Mouse (Mus musculus): Measurements from ENCODE around the gene Ndufa8. TPM values are rescaled to one million over a fixed set of nuclear protein-coding genes. Genes with fewer than 3 reads are reported as not detected.

Ndufa8 gene
- polyA plus RNA-seq, 1 experiment from 2014 or later, result 374 TPM

DNA sequence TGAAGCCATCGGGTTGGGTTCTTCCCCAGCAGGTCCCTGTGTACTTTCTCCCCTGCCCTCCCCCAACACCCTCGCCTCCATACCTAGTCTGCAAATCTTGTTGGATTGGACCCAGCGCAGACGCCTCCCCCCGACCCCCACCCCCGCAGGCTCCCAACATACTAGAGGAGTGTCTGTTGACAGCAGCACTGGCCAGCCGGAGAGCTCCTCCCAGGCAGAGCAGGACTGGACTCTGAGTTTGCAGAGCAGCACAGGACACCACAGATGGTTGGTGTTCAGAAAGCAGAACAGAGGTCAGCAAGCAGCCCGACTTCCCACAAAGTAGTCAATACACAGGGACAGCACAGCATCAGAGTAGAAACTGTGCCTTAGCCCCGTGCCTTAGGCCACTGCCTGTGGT lies 32.2 kb upstream of the Ndufa8 start:
- Histone ChIP-seq H3K36me3 (no peaks in the 10 kb centered on the region), H3K4me2 (no peak overlapping the region), H3K4me1 (peaks cover 12% of the 10 kb centered on the region), H3K27me3 (replicated peaks) (peaks cover 8% of the 10 kb centered on the region), H3K9me3 (replicated peaks) (no peaks in the 10 kb centered on the region), H3K4me3 (replicated peaks) (no peak overlapping the region), H3K27ac (replicated peaks) (no peak overlapping the region), H3K9ac (replicated peaks) (no peak overlapping the region)
- WGBS, result 45% methylated on average over 9 of the region's 9 CpGs
- ATAC-seq (ENCODE audit: low FRiP score), result no peak

DNA sequence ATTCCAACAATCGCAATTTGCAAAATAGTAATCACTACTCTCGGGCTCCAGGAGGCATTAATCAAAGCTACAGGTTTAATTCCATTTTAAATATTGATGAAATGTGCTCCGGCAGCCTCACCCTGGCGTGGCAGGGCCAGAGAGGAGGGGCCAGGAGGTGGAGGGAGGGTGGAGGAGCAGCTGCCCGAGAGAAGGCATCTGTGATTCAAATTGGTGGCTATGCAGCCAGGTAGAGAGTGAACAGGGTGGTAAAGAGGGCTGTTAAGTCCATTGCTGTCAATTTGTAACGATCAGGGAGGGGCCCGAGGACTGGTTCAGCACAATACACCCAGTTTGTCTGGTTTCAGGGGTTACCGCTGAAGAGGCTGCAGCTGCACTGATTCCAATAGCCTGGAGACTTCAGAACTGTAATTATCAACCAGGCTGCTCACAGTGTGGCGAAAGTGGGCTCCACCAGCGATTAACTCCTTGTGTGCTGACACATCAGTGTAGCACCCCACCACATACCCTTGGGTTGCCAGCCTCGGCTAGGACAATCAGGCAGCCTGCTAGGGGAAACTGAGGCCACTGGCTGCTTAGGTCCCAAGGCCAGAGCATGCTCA lies 28.1 kb upstream of the Ndufa8 start:
- no peaks in the 10 kb centered on the region for H3K9me3 ChIP-seq (replicated peaks)
- H3K9ac ChIP-seq (replicated peaks), result peak overlapping the region; percentile 17; the same call in 1 of the 2 replicates
- no peaks in the 10 kb centered on the region for H3K36me3 ChIP-seq
- H3K4me3 ChIP-seq (replicated peaks), result peak overlapping the region; percentile 21
- H3K4me1 ChIP-seq, result peaks cover 12% of the 10 kb centered on the region
- ATAC-seq (ENCODE audit: low FRiP score), result no peak; the same call in 1 of the 2 replicates
- 12% methylated on average over 11 of the region's 11 CpGs for WGBS
- H3K27me3 ChIP-seq (replicated peaks), result no peaks in the 10 kb centered on the region
- no peak overlapping the region for H3K27ac ChIP-seq (replicated peaks)
- H3K4me2 ChIP-seq, result peak overlapping the region; percentile 53

DNA sequence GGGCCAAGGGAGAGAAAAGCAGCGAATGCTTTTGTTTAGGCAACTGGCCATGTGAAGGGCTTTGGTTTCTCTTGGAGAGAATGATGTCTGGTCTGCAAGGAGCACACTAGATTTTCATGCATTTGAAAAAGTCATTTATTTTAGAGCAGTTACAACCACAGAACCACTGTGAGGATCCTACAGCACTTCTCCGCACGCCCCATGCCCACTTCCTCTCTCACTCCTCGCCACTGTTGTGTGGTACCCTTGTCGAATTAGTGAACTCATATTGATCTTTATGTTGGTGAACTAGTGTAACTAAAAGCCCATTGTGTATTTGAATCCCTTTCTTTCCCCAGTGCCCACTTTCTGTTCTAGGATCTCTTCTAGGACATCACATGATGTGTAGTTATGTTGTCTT lies 26.0 kb upstream of the Ndufa8 start:
- H3K4me3 ChIP-seq (replicated peaks), result no peak overlapping the region
- H3K36me3 ChIP-seq, result no peaks in the 10 kb centered on the region
- H3K4me1 ChIP-seq, result peaks cover 12% of the 10 kb centered on the region
- H3K27ac ChIP-seq (replicated peaks), result no peak overlapping the region
- no peak overlapping the region for H3K4me2 ChIP-seq
- WGBS, result 92% methylated on average over 5 of the region's 5 CpGs
- no peak overlapping the region for H3K9ac ChIP-seq (replicated peaks)
- H3K9me3 ChIP-seq (replicated peaks), result no peaks in the 10 kb centered on the region
- ATAC-seq (ENCODE audit: low FRiP score), result no peak
- no peaks in the 10 kb centered on the region for H3K27me3 ChIP-seq (replicated peaks)

DNA sequence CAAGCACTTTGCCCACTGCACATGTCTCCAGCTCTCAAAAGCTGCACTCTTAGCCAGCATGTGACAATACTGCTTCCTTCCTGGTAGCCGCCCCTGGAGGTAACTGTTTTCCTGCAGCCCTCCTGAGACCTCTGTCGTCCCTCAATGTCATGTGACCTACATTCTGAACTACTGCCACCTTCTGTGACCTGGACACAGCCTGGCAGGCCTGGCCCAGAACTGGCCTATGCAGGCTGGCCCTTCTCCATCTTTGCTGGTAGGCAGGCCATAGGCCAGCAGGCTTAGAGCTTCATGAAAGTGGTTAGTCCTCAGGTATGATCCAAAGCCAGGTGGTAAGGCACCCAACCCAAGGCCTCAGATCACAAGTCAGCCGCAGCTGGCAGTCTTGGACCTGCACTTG lies 24.6 kb upstream of the Ndufa8 start:
- no peak overlapping the region for H3K4me3 ChIP-seq (replicated peaks)
- no peak for ATAC-seq (ENCODE audit: low FRiP score)
- 58% methylated on average over 3 of the region's 3 CpGs for WGBS
- H3K9ac ChIP-seq (replicated peaks), result no peak overlapping the region
- no peaks in the 10 kb centered on the region for H3K9me3 ChIP-seq (replicated peaks)
- H3K4me2 ChIP-seq, result no peak overlapping the region
- H3K4me1 ChIP-seq, result peaks cover 12% of the 10 kb centered on the region
- H3K36me3 ChIP-seq, result no peaks in the 10 kb centered on the region
- H3K27me3 ChIP-seq (replicated peaks), result no peaks in the 10 kb centered on the region
- H3K27ac ChIP-seq (replicated peaks), result no peak overlapping the region

DNA sequence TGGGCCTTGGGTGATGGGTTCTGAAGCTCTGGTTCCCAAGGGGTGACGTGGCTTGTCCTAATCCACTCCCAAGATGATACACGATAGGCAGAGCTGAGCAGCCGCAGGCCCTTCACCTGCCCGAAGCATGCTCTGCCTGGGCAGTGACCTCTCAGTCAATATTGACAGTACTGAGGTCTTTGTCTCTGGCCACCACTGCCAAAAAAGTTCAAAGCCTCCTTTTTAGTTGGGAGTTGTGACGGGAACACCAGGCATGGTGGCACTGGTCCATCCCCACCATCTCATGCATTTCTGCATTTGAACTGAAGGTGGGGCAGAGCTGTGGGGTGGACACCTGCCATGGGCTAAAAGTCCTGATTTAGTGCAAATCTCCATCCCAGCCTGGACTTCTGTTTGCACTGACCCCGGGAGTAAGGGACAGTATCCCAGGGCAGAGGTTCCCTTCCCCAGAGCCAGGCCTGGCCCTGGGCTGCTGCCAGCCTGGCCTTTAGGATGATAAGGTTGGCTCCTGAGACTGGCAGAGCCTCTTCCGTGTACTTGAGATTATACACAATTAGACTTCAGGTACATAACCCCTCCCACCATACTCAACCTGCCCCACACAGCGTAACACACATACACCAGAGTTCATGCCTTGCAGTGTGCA lies 22.6 kb upstream of the Ndufa8 start:
- Histone ChIP-seq H3K4me3 (replicated peaks) (no peak overlapping the region), H3K9me3 (replicated peaks) (no peaks in the 10 kb centered on the region), H3K4me1 (peaks cover under 1% of the 10 kb centered on the region; the same call in 1 of the 2 replicates), H3K27ac (replicated peaks) (no peak overlapping the region), H3K9ac (replicated peaks) (no peak overlapping the region), H3K27me3 (replicated peaks) (0 out of 2 replicates have a peak, but pooled peaks cover 3% of the 10 kb centered on the region), H3K36me3 (no peaks in the 10 kb centered on the region), H3K4me2 (no peak overlapping the region)
- WGBS, result 80% methylated on average over 8 of the region's 8 CpGs
- no peak for ATAC-seq (ENCODE audit: low FRiP score)

DNA sequence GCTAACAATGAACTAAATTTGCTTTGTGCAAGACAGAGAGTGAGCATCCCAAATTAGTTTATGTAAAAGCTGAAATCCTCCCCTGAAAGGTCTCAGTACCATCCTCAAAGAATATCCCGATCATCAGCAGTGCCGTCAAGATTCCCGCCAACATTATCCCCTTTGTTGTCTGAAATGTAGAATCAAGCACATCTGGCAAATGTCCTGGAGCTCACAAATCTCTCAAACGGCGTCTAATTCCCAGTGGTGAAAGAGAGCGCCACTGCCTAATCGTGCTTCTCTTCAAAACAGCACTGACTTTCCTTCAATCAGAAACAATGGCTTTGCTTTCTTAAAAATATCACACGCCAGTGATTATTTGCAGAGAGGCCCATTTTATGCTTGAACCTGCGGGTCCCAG lies 17.9 kb upstream of the Ndufa8 start:
- Histone ChIP-seq H3K9me3 (replicated peaks) (no peaks in the 10 kb centered on the region), H3K27ac (replicated peaks) (no peak overlapping the region), H3K27me3 (replicated peaks) (0 out of 2 replicates have a peak, but pooled peaks cover 3% of the 10 kb centered on the region), H3K9ac (replicated peaks) (no peak overlapping the region), H3K36me3 (no peaks in the 10 kb centered on the region), H3K4me3 (replicated peaks) (no peak overlapping the region), H3K4me2 (no peak overlapping the region), H3K4me1 (no peaks in the 10 kb centered on the region)
- WGBS, result 23% methylated on average over 9 of the region's 9 CpGs
- ATAC-seq (ENCODE audit: low FRiP score), result no peak

DNA sequence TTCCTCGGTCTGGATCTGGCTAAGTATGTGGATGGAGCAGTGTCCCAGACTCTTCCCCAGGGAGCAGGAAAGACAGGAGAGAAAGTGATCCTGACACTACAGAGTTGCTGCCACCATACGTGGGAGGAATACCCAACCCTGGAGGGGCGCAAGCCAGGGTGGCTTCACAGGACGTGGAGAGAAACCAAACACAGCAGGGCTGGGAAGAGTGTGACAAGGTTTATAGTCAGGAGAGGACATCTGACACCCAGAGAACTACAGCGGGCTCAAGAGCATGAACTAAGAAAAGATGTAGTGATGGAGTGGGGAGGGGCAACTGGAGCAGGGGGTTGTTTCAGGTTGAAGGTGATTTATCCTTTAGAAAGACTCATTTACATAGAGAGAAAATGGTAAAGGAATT lies 12.2 kb upstream of the Ndufa8 start:
- Histone ChIP-seq H3K9ac (replicated peaks) (no peak overlapping the region), H3K4me1 (no peaks in the 10 kb centered on the region), H3K9me3 (replicated peaks) (no peaks in the 10 kb centered on the region), H3K4me3 (replicated peaks) (no peak overlapping the region), H3K4me2 (no peak overlapping the region), H3K27ac (replicated peaks) (no peak overlapping the region), H3K27me3 (replicated peaks) (no peaks in the 10 kb centered on the region), H3K36me3 (no peaks in the 10 kb centered on the region)
- no peak for ATAC-seq (ENCODE audit: low FRiP score)
- 62% methylated on average over 5 of the region's 5 CpGs for WGBS

DNA sequence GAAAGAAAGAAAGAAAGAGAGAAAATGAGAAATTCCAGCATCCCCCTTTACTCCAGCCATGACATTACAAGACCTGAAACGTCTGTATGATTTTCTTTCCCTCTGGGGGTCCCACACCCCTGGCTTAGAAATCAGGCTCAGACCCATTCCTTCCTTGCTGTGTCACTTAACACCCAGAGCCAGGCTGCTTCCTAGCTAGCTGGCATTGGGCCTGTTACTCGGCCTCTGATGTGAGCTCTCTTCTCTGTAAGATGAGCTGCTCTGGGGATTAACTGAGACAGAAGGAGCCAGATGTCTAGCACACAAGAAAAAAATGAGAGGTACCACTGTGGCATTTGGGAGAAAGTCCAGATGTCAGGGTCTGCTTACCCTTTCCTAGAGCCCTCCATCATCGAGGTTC lies 7.0 kb upstream of the Ndufa8 start:
- Histone ChIP-seq H3K27ac (replicated peaks) (no peak overlapping the region), H3K9me3 (replicated peaks) (no peaks in the 10 kb centered on the region), H3K4me1 (no peaks in the 10 kb centered on the region), H3K9ac (replicated peaks) (no peak overlapping the region), H3K4me2 (no peak overlapping the region), H3K4me3 (replicated peaks) (no peak overlapping the region), H3K36me3 (no peaks in the 10 kb centered on the region), H3K27me3 (replicated peaks) (no peaks in the 10 kb centered on the region)
- WGBS, result 59% methylated on average over 3 of the region's 3 CpGs
- ATAC-seq (ENCODE audit: low FRiP score), result no peak

DNA sequence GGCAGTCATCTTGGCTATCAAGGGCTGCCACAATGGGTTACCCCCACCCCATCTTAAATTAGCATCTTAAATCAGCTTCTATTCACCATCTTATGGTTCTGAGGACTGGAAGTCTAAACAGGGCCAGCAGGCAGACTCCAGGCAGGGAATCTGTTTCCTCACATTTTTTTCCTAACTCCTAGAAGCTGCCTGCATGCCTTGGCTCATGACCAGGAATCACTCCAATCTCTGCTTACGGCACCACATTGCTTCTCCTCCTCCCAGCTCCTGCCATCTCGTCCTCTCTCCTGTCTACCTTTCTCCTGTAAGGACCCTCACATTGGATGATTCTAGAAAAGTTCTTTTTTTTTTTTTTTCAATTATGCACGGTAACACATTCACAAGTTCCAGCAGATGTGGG lies 4.0 kb upstream of the Ndufa8 start:
- Histone ChIP-seq H3K27ac (replicated peaks) (no peak overlapping the region), H3K9me3 (replicated peaks) (no peaks in the 10 kb centered on the region), H3K27me3 (replicated peaks) (no peaks in the 10 kb centered on the region), H3K4me1 (peaks cover 8% of the 10 kb centered on the region), H3K36me3 (no peaks in the 10 kb centered on the region), H3K9ac (replicated peaks) (no peak overlapping the region), H3K4me2 (no peak overlapping the region), H3K4me3 (replicated peaks) (no peak overlapping the region)
- ATAC-seq (ENCODE audit: low FRiP score), result no peak
- 67% methylated on average over 3 of the region's 3 CpGs for WGBS

DNA sequence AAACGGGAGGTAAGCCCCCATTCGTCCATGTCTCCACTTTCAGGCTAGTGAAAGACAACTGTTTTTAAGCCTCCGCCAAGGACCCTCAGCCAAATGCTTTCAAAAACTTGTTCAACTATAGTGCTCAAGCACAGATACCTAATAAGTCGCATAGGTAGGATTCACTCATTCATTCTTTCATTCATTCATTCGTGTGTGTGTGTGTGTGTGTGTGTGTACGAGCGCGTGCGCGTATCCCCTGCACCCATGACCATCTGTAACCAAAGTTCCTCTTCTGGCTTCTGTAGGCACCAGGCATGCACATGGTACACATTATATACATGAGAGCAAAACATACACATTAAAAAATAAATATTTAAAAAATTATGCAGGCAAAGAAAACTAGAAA lies 355 bp upstream of the Ndufa8 start:
- Histone ChIP-seq H3K4me1 (peaks cover 32% of the 10 kb centered on the region), H3K4me3 (replicated peaks) (peak overlapping the region; percentile 67), H3K27me3 (replicated peaks) (no peaks in the 10 kb centered on the region), H3K36me3 (no peaks in the 10 kb centered on the region; the same call in 1 of the 2 replicates), H3K4me2 (peak overlapping the region; percentile 75), H3K27ac (replicated peaks) (no peak overlapping the region), H3K9me3 (replicated peaks) (no peaks in the 10 kb centered on the region), H3K9ac (replicated peaks) (no peak overlapping the region)
- peak; percentile 40 for ATAC-seq (ENCODE audit: low FRiP score)
- WGBS, result 45% methylated on average over 10 of the region's 10 CpGs

DNA sequence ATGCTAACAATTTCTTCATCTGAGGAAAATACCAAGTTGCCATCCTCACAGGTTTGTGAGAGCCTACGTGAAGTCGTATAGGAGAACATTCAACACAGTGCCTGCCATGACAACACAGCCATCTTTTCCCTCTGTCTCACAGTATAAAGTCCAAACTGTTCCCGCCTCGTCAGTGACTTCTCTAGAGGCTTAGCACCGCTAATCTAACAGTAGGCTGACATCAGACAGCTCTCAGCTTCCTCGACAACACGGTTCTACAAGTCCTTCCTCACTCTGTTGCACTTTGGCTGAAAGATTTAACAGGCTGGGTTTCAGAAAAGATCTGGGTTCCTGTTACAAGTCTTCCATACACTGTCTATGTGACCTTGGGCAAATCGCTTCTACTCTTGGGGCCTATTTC lies 1.0 kb downstream of the Ndufa8 start:
- no peak overlapping the region for H3K27ac ChIP-seq (replicated peaks)
- 85% methylated on average over 8 of the region's 8 CpGs for WGBS

DNA sequence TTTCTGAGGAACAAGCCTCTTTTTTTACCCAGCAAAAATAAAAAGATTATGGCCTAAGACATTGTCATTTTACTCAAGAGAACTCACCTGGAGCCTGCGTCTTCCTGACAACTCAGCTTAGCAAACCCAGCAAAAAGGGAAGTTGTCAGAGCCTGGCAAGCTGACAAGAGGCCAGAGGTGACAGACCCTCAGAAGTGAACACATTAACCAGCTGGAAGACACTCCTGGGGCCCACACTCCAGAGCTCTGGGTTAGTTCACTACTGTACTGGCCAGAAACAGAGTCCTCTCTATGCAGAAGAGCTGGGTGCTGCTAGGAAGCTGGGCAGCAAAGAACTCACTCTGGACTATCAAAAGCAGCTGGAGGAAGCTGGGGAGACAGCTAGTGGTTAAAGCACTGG lies 8.3 kb downstream of the Ndufa8 start:
- H3K27ac ChIP-seq (replicated peaks), result no peak overlapping the region
- H3K4me1 ChIP-seq, result 0 out of 2 replicates have a peak, but pooled peaks cover 8% of the 10 kb centered on the region
- no peaks in the 10 kb centered on the region for H3K27me3 ChIP-seq (replicated peaks)
- H3K36me3 ChIP-seq, result peaks cover 47% of the 10 kb centered on the region
- WGBS, result 100% methylated on average over 1 of the region's 1 CpGs
- no peak overlapping the region for H3K4me2 ChIP-seq
- H3K9ac ChIP-seq (replicated peaks), result no peak overlapping the region
- no peak overlapping the region for H3K4me3 ChIP-seq (replicated peaks)
- no peak for ATAC-seq (ENCODE audit: low FRiP score)
- H3K9me3 ChIP-seq (replicated peaks), result no peaks in the 10 kb centered on the region

More for the DNA sequence above, 1.0 kb downstream of the Ndufa8 start:
- Histone ChIP-seq H3K4me3 (replicated peaks) (peak overlapping the region; percentile 67), H3K4me2 (peak overlapping the region; percentile 75), H3K36me3 (peaks cover 9% of the 10 kb centered on the region), H3K9ac (replicated peaks) (peak overlapping the region; percentile 89), H3K9me3 (replicated peaks) (no peaks in the 10 kb centered on the region), H3K4me1 (peaks cover 32% of the 10 kb centered on the region), H3K27me3 (replicated peaks) (no peaks in the 10 kb centered on the region)
- ATAC-seq (ENCODE audit: low FRiP score), result no peak
